Mouse (Mus musculus): ENCODE measurements at regions not wholly inside any gene's neighbourhood (a gene's known extent, or its start where the extent isn't known, plus 50 kb on each side); places are given as distances from the start of the nearest gene placed in this dataset.

- Histone ChIP-seq H3K4me3 (replicated peaks) (no peak overlapping the region), H3K27ac (replicated peaks) (no peak overlapping the region), H3K4me1 (replicated peaks) (no peaks in the 10 kb centered on the region), H3K36me3 (replicated peaks) (no peaks in the 10 kb centered on the region), H3K4me2 (no peak overlapping the region), H3K27me3 (no peaks in the 10 kb centered on the region), H3K9me3 (replicated peaks) (no peaks in the 10 kb centered on the region), H3K9ac (no peak overlapping the region)
- no peak for ATAC-seq (ENCODE audit: insufficient read depth)
- WGBS (ENCODE audit: insufficient replicate concordance), result 55% methylated on average over 3 of the region's 3 CpGs
Measured at GRCm38 (mm10) chr7:65772845-65773244, 81.9 kb downstream of the Tm2d3 start.

- Histone ChIP-seq H3K4me3 (replicated peaks) (no peak overlapping the region), H3K9me3 (replicated peaks) (no peaks in the 10 kb centered on the region), H3K27me3 (no peaks in the 10 kb centered on the region), H3K4me2 (no peak overlapping the region), H3K9ac (no peak overlapping the region), H3K36me3 (replicated peaks) (no peaks in the 10 kb centered on the region), H3K4me1 (replicated peaks) (no peaks in the 10 kb centered on the region), H3K27ac (replicated peaks) (no peak overlapping the region)
- WGBS (ENCODE audit: insufficient replicate concordance), result 40% methylated on average over 2 of the region's 2 CpGs
- ATAC-seq (ENCODE audit: insufficient read depth), result no peak
Measured at GRCm38 (mm10) chr7:65773948-65774347, 83.0 kb downstream of the Tm2d3 start.

- no peak for ATAC-seq (ENCODE audit: insufficient read depth)
- no peaks in the 10 kb centered on the region for H3K27me3 ChIP-seq
- H3K9me3 ChIP-seq (replicated peaks), result no peaks in the 10 kb centered on the region
- H3K4me2 ChIP-seq, result no peak overlapping the region
- no peak overlapping the region for H3K27ac ChIP-seq (replicated peaks)
- no peak overlapping the region for H3K9ac ChIP-seq
- no peak overlapping the region for H3K4me3 ChIP-seq (replicated peaks)
- no peaks in the 10 kb centered on the region for H3K4me1 ChIP-seq (replicated peaks)
- WGBS (ENCODE audit: insufficient replicate concordance), result 73% methylated on average over 11 of the region's 11 CpGs
- H3K36me3 ChIP-seq (replicated peaks), result no peaks in the 10 kb centered on the region
Measured at GRCm38 (mm10) chr7:65774388-65775015, 83.5 kb downstream of the Tm2d3 start.

- Histone ChIP-seq H3K27me3 (no peaks in the 10 kb centered on the region), H3K4me2 (no peak overlapping the region), H3K9ac (no peak overlapping the region), H3K9me3 (replicated peaks) (no peaks in the 10 kb centered on the region), H3K36me3 (replicated peaks) (no peaks in the 10 kb centered on the region), H3K27ac (replicated peaks) (no peak overlapping the region), H3K4me1 (replicated peaks) (no peaks in the 10 kb centered on the region), H3K4me3 (replicated peaks) (no peak overlapping the region)
- WGBS (ENCODE audit: insufficient replicate concordance), result 65% methylated on average over 3 of the region's 3 CpGs
- no peak for ATAC-seq (ENCODE audit: insufficient read depth)
Measured at GRCm38 (mm10) chr7:65775016-65775415, 84.0 kb downstream of the Tm2d3 start.

- H3K4me3 ChIP-seq (replicated peaks), result no peak overlapping the region
- no peak overlapping the region for H3K4me2 ChIP-seq
- H3K4me1 ChIP-seq (replicated peaks), result no peaks in the 10 kb centered on the region
- 53% methylated on average over 14 of the region's 14 CpGs for WGBS (ENCODE audit: insufficient replicate concordance)
- H3K36me3 ChIP-seq (replicated peaks), result no peaks in the 10 kb centered on the region
- no peak for ATAC-seq (ENCODE audit: insufficient read depth)
- H3K9me3 ChIP-seq (replicated peaks), result no peaks in the 10 kb centered on the region
- no peak overlapping the region for H3K27ac ChIP-seq (replicated peaks)
- H3K9ac ChIP-seq, result no peak overlapping the region
- 0 out of 2 replicates have a peak, but pooled peaks cover 5% of the 10 kb centered on the region for H3K27me3 ChIP-seq
Measured at GRCm38 (mm10) chr7:65779716-65780372, 81.7 kb upstream of the Pcsk6 start.

GRCm38 (mm10) chr7:65780578-65781370, 80.8 kb upstream of the Pcsk6 start:
- Histone ChIP-seq H3K9ac (no peak overlapping the region), H3K27ac (replicated peaks) (no peak overlapping the region), H3K9me3 (replicated peaks) (no peaks in the 10 kb centered on the region), H3K4me1 (replicated peaks) (no peaks in the 10 kb centered on the region), H3K4me2 (no peak overlapping the region), H3K4me3 (replicated peaks) (no peak overlapping the region), H3K27me3 (0 out of 2 replicates have a peak, but pooled peaks cover 5% of the 10 kb centered on the region), H3K36me3 (replicated peaks) (no peaks in the 10 kb centered on the region)
- WGBS (ENCODE audit: insufficient replicate concordance), result 52% methylated on average over 9 of the region's 9 CpGs
- no peak for ATAC-seq (ENCODE audit: insufficient read depth)

GRCm38 (mm10) chr7:65782024-65782423, 79.5 kb upstream of the Pcsk6 start:
- ATAC-seq (ENCODE audit: insufficient read depth), result no peak
- H3K27ac ChIP-seq (replicated peaks), result no peak overlapping the region
- H3K4me3 ChIP-seq (replicated peaks), result no peak overlapping the region
- H3K27me3 ChIP-seq, result 0 out of 2 replicates have a peak, but pooled peaks cover 5% of the 10 kb centered on the region
- H3K36me3 ChIP-seq (replicated peaks), result no peaks in the 10 kb centered on the region
- no peak overlapping the region for H3K4me2 ChIP-seq
- H3K9ac ChIP-seq, result no peak overlapping the region
- H3K4me1 ChIP-seq (replicated peaks), result no peaks in the 10 kb centered on the region
- WGBS (ENCODE audit: insufficient replicate concordance), result 59% methylated on average over 7 of the region's 7 CpGs
- H3K9me3 ChIP-seq (replicated peaks), result no peaks in the 10 kb centered on the region

- Histone ChIP-seq H3K27ac (replicated peaks) (no peak overlapping the region), H3K4me2 (no peak overlapping the region), H3K9ac (no peak overlapping the region), H3K9me3 (replicated peaks) (no peaks in the 10 kb centered on the region), H3K4me1 (replicated peaks) (no peaks in the 10 kb centered on the region), H3K27me3 (0 out of 2 replicates have a peak, but pooled peaks cover 5% of the 10 kb centered on the region), H3K4me3 (replicated peaks) (no peak overlapping the region), H3K36me3 (replicated peaks) (no peaks in the 10 kb centered on the region)
- WGBS (ENCODE audit: insufficient replicate concordance), result 43% methylated on average over 4 of the region's 4 CpGs
- no peak for ATAC-seq (ENCODE audit: insufficient read depth)
Measured at GRCm38 (mm10) chr7:65783773-65784172, 77.8 kb upstream of the Pcsk6 start.

GRCm38 (mm10) chr7:65786916-65787315, 74.6 kb upstream of the Pcsk6 start:
- H3K4me2 ChIP-seq, result no peak overlapping the region
- H3K36me3 ChIP-seq (replicated peaks), result no peaks in the 10 kb centered on the region
- WGBS (ENCODE audit: insufficient replicate concordance), result 61% methylated on average over 2 of the region's 2 CpGs
- H3K4me1 ChIP-seq (replicated peaks), result no peaks in the 10 kb centered on the region
- no peak for ATAC-seq (ENCODE audit: insufficient read depth)
- H3K27me3 ChIP-seq, result no peaks in the 10 kb centered on the region
- no peak overlapping the region for H3K4me3 ChIP-seq (replicated peaks)
- H3K9ac ChIP-seq, result no peak overlapping the region
- no peak overlapping the region for H3K27ac ChIP-seq (replicated peaks)
- H3K9me3 ChIP-seq (replicated peaks), result no peaks in the 10 kb centered on the region

- 19% methylated on average over 5 of the region's 5 CpGs for WGBS (ENCODE audit: insufficient replicate concordance)
- Histone ChIP-seq H3K36me3 (replicated peaks) (no peaks in the 10 kb centered on the region), H3K9ac (no peak overlapping the region), H3K27me3 (no peaks in the 10 kb centered on the region), H3K27ac (replicated peaks) (no peak overlapping the region), H3K4me3 (replicated peaks) (no peak overlapping the region), H3K4me2 (no peak overlapping the region), H3K9me3 (replicated peaks) (no peaks in the 10 kb centered on the region), H3K4me1 (replicated peaks) (no peaks in the 10 kb centered on the region)
- ATAC-seq (ENCODE audit: insufficient read depth), result no peak
Measured at GRCm38 (mm10) chr7:65787849-65788248, 73.7 kb upstream of the Pcsk6 start.

GRCm38 (mm10) chr7:65790264-65790663, 71.3 kb upstream of the Pcsk6 start:
- H3K9ac ChIP-seq, result no peak overlapping the region
- 47% methylated on average over 6 of the region's 6 CpGs for WGBS (ENCODE audit: insufficient replicate concordance)
- H3K4me3 ChIP-seq (replicated peaks), result no peak overlapping the region
- no peaks in the 10 kb centered on the region for H3K36me3 ChIP-seq (replicated peaks)
- no peaks in the 10 kb centered on the region for H3K4me1 ChIP-seq (replicated peaks)
- no peaks in the 10 kb centered on the region for H3K27me3 ChIP-seq
- H3K4me2 ChIP-seq, result no peak overlapping the region
- no peak for ATAC-seq (ENCODE audit: insufficient read depth)
- H3K9me3 ChIP-seq (replicated peaks), result no peaks in the 10 kb centered on the region
- H3K27ac ChIP-seq (replicated peaks), result no peak overlapping the region
